Comparison of ENCODE assay signal across 28 mouse cellular contexts in genomic region chr3:21678734-21679133, GRCm38 (mm10).
"Had no signal": no experiment of that assay in that cellular context is flagged by ENCODE, and none has a peak within 500 bp of the region (broad histone marks: within the 10 kb centered on the region; RNA-seq: fewer than 3 reads in every experiment).

No protein-coding gene starts in this region.

- H3K27ac ChIP-seq: left cerebral cortex, adult 2 months; limb, embryonic 10.5 days; limb, embryonic 12.5 days; limb, embryonic 13.5 days; limb, embryonic 15.5 days; liver, embryonic 12.5 days; liver, embryonic 13.5 days; liver, embryonic 14.5 days; liver, embryonic 15.5 days; lung, embryonic 15.5 days; macrophage; midbrain, embryonic 10.5 days; midbrain, embryonic 12.5 days; midbrain, embryonic 13.5 days; midbrain, embryonic 15.5 days had no signal

- DNase-seq: left cerebral cortex, postnatal 4 days; liver; liver, embryonic 13.5 days; liver, postnatal 0 days; lung, adult 2 months; lung, postnatal 10 days; lung, postnatal 14 days; midbrain, embryonic 14.5 days had no signal

- H3K4me3 ChIP-seq: left cerebral cortex, adult 2 months; limb, embryonic 10.5 days; limb, embryonic 12.5 days; limb, embryonic 13.5 days; limb, embryonic 15.5 days; liver, embryonic 12.5 days; liver, embryonic 13.5 days; liver, embryonic 15.5 days; lung, embryonic 15.5 days; megakaryocyte, embryonic 14.5 days; midbrain, embryonic 10.5 days; midbrain, embryonic 12.5 days; midbrain, embryonic 13.5 days; midbrain, embryonic 15.5 days; myocyte had no signal

- H3K4me1 ChIP-seq: limb, embryonic 10.5 days; limb, embryonic 12.5 days; limb, embryonic 13.5 days; limb, embryonic 15.5 days; liver, embryonic 12.5 days; liver, embryonic 13.5 days; liver, embryonic 15.5 days; lung, embryonic 15.5 days; megakaryocyte, embryonic 14.5 days; midbrain, embryonic 12.5 days; midbrain, embryonic 13.5 days; midbrain, embryonic 15.5 days had no signal

- H3K36me3 ChIP-seq: limb, embryonic 10.5 days; limb, embryonic 12.5 days; limb, embryonic 13.5 days; limb, embryonic 15.5 days; liver, embryonic 12.5 days; liver, embryonic 13.5 days; liver, embryonic 15.5 days; lung, embryonic 15.5 days; midbrain, embryonic 10.5 days; midbrain, embryonic 12.5 days; midbrain, embryonic 13.5 days; midbrain, embryonic 15.5 days had no signal

- H3K4me2 ChIP-seq: limb, embryonic 12.5 days; limb, embryonic 13.5 days; limb, embryonic 15.5 days; liver, embryonic 11.5 days; liver, embryonic 12.5 days; liver, embryonic 13.5 days; liver, embryonic 15.5 days; lung, embryonic 15.5 days; midbrain, embryonic 11.5 days; midbrain, embryonic 12.5 days; midbrain, embryonic 13.5 days; midbrain, embryonic 15.5 days had no signal

- H3K9me3 ChIP-seq: limb, embryonic 10.5 days; limb, embryonic 12.5 days; limb, embryonic 13.5 days; limb, embryonic 15.5 days; liver, embryonic 12.5 days; liver, embryonic 13.5 days; liver, embryonic 15.5 days; lung, embryonic 15.5 days; megakaryocyte, embryonic 14.5 days; midbrain, embryonic 10.5 days; midbrain, embryonic 12.5 days; midbrain, embryonic 13.5 days; midbrain, embryonic 15.5 days had no signal

- H3K9ac ChIP-seq: limb, embryonic 12.5 days; limb, embryonic 13.5 days; limb, embryonic 15.5 days; liver, embryonic 12.5 days; liver, embryonic 13.5 days; liver, embryonic 14.5 days; liver, embryonic 15.5 days; liver, postnatal 0 days; lung, embryonic 15.5 days; midbrain, embryonic 12.5 days; midbrain, embryonic 13.5 days; midbrain, embryonic 15.5 days had no signal

- ATAC-seq: liver, embryonic 12.5 days; liver, postnatal 0 days; lung, postnatal 0 days; midbrain, embryonic 13.5 days; midbrain, embryonic 15.5 days; midbrain, embryonic 16.5 days had no signal

- H3K27me3 ChIP-seq: limb, embryonic 12.5 days; limb, embryonic 13.5 days; limb, embryonic 15.5 days; liver, embryonic 12.5 days; liver, embryonic 13.5 days; liver, embryonic 15.5 days; lung, embryonic 15.5 days; megakaryocyte, embryonic 14.5 days; midbrain, embryonic 12.5 days; midbrain, embryonic 13.5 days; midbrain, embryonic 15.5 days had no signal
